Mouse (Mus musculus): ENCODE measurements at regions not wholly inside any gene's neighbourhood (a gene's known extent, or its start where the extent isn't known, plus 50 kb on each side); places are given as distances from the start of the nearest gene placed in this dataset.
A peak's percentile ranks its signal among the peaks of the same experiment; 100 is the strongest.

DNA sequence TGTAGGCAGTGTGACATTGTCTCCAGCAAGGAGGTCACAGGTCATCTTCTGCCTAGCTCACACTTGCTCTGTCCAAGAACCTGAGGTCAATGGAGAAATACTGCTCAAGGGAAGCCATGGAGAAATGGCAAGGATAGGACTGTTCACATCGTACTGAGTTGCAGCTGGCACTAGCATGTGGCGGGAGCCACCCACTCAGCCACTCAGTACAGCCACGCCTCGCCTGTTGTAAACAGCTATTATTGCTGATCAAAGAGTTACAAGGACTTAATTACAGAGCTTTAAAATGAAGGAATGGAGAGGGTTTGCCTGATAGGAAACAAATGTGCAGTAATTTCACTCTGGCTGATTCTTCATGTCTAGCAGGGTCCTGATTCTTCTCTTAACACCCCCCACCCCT lies 64.8 kb downstream of the Dll1 start:
- DNase-seq (ENCODE audit: low read depth, low spot score): no peak

DNA sequence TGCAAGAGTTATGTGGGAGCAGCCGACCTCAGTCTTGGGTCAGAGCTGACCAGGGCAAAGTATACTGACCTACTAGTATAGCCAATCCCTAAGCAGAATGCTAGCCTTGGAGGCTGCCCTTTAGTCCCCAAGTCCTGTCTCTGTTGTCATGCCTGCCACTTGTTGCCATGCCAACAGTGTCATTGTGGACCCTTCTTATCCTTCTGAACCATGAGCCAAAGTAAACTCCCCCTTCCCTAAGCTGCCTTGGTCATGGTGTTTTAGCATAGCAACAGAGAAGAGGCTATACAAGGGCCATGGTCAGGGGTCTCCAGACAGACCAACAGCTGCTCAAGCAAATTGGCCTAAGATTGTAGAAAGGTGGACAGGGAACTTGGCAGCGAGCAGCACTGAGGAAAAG lies 66.2 kb downstream of the Dll1 start:
- DNase-seq (ENCODE audit: low read depth, low spot score): no peak

DNA sequence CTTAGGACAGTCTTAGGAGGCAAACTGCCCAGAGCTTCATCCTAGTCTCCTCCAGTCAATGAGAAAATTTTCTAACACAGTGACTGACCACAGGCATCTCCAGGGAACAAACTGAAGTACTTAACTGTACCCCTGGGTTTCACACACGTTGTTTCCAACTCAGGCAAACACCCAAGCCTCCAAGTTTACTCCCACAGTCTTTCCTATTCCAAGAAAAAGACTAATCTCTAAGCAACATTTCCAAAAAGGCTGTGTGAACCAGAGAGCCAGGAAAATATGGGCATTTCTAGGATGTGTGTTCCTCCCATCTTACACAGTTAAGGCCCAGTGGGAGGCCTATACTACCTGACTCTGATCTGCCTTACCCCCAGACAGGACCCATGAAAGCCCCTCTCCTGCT lies 74.6 kb downstream of the Dll1 start:
- no peak for DNase-seq (ENCODE audit: low read depth, low spot score)

GRCm38 (mm10) chr17:15299743-15300371 lies 76.8 kb downstream of the Dll1 start:
- DNase-seq (ENCODE audit: low read depth, low spot score): no peak

- no peak for DNase-seq (ENCODE audit: low read depth, low spot score)
Observed at GRCm38 (mm10) chr17:15294165-15294585, 82.5 kb downstream of the Dll1 start.

GRCm38 (mm10) chr17:15292490-15293070 lies 84.1 kb downstream of the Dll1 start:
- no peak for DNase-seq (ENCODE audit: low read depth, low spot score)

DNA sequence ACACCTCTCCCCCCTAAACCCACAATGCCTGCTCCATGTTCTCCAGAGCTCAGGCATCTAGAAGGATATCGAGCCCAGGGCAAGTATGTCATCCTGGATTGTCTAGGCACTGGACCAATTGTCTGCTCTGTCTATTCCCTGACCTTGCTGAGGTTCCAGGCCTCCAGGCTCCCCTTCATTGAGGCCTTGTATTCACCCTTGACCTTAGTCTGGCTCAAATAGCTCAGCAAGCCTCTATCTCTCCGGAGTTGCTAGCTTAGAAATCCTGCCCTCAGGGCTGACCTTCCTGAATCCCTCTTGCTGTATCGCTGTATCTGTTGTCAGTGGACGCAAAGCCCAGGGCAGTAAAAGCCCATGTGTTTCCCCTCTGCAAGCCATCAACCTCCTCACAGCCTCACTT lies 85.0 kb downstream of the Dll1 start:
- DNase-seq (ENCODE audit: low read depth, low spot score): no peak

DNA sequence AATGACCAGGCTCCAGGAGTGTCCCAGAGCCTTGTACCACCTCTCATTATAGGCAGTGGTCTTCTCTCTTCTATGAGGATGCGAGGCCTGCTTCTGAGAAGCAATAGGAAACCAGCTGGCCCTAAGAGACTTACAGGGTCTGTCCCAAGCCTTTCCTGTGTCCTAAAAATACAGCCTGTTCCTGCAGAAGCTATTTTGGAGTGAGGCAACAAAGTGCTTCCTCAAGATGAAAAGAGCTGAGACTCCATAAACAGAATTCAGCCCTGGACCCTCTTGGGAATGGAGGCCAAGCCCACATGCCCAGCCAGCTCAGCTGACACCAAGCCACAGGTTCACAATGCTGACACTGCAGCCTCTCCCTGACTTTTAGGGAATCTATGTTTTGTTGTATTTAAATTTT lies 86.3 kb downstream of the Dll1 start:
- DNase-seq (ENCODE audit: low read depth, low spot score): no peak

- no peak for DNase-seq (ENCODE audit: low read depth, low spot score)
Observed at GRCm38 (mm10) chr17:15289062-15289461, 87.6 kb downstream of the Dll1 start.

DNA sequence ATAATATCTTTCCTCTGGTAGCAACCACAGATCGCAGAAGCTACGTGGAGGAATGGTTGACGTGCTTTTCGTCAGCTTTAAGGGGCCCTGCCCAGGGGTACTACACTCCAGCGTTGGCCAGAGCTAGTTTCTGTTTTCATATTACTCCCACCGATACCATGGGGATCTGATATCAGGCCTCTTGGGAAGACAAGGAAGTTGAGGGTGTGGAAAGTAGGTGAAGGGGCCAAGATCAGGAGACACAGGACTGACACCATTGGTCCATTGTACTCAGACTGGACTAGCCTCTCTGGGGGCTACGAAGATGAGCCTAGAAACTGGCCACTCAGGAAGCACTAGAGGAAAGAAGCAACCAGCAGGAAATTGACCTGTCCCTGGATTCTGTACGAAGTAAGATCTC lies 88.0 kb downstream of the Dll1 start:
- DNase-seq (ENCODE audit: low read depth, low spot score): no peak

DNA sequence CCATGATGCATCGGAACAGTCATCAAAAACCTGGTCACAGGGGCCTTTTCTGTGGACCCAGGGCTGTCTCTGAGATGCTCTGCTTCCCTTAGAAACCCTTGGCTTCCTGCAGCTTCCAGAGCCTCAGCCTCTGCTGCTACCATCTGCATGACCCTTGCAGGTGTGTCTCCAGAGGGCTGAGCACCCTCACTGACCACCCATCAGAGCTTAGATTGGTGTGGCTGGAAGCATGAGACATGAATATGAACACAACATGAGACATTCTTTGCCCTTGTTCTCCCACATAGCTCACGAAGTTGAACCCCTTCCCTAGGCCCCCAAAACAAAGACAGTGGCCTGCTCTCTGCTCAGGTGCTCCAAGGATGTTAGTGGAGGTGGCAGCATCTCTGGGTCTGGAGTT lies 90.1 kb downstream of the Dll1 start:
- no peak for DNase-seq (ENCODE audit: low read depth, low spot score)

DNA sequence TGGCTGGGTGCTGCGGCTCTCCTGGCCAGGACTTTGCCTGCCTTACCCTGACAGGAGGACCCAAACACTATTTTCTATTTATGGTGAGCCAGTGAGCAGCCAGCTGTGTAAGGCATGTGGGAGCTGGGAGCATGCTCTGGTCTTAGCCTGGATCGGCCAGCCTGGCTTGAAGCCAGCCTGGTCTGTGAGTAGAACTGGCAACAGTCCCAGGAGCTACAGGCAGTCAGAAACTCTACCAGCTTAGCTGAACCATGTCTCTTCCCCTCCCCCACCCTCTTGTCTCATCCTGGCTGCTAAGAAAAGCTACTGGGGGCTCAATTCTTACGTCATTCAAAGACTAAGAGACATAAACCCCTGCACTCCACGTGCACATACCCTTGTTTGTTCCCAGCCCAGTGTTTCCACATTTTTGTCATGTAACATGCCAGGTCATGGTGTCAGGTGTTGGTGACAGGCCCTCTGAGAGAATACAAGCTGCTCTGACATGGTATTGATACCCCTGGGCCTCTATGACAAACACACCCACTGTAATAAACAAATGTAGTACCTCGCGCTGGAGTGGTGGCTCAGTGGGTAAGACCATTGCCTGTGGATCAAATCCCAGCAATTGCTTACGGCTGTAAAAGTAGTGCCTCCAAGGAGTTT lies 91.2 kb downstream of the Dll1 start:
- DNase-seq (ENCODE audit: low read depth, low spot score): peak; percentile 52

DNA sequence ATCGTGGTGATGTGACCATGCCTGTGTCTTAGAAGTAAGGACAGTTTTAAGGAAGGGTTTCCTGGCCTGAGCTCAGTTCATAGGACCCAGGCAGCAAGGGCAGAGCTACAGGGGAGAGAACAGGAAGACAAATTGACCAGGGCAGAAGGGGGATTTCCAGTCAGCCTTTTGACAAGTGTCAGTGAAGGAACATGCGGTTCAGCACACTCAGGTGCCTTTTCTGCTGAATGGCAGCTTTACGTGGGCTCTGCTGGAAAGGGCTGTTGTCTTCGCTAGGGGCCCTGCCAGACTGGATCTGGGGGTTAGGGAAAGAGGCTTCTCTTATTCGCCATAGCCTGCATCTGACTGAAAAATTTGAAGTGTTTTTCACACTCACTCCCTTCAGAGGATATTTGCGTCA lies 106.8 kb downstream of the Dll1 start:
- no peak for DNase-seq (ENCODE audit: low read depth, low spot score)

GRCm38 (mm10) chr17:15269056-15269612 lies 107.5 kb downstream of the Dll1 start:
- no peak for DNase-seq (ENCODE audit: low read depth, low spot score)

DNA sequence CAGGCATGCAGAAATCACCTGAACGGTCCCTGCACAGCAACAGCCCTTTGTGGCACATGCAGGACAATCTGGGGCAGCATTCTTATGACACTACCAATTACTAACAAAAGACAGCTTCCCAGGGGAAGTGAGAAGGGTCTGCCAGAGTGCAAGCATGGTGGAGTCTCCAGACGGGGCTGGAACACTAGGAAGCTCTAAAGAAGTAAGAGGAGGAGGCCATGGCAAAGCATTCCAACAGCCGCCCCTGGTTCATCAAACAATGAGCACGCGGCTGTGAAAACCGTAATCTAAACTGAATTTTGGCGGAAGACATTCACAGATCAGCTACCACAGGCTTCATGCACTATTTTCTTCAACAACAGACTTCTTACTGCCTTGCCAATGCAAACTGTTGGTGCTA lies 109.0 kb downstream of the Dll1 start:
- no peak for DNase-seq (ENCODE audit: low read depth, low spot score)

DNA sequence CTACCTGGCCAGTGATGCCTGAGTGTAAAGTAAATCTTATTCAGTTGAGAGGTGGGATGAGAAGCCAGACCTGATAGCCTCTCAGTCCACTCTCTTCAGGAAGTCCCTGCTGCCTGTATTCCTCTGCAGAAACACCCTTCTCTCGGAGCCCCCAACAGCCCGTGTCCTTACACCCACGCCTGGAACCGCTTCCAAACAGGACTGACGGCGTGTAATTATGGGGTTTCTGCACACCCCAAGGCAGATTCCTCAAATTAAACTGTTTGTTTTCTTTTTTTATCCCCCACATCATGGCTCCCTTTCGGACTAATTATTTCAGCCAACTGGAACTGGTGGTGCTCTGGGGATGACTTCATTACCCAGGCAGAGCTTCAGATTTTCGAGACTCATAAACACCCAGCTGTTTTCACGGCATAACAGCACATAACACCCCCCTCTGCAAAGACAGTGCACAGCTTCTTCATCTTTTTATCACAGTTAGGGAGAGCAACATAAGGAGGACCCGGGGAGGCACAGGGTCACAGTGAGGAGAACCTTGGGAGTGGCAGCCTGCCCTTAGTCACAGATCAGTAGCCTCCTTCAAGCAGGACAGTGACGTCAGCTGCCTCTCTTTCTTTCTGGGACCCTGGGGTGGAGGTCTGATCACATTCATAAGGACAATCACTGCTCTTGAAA lies 117.1 kb downstream of the Dll1 start:
- DNase-seq (ENCODE audit: low read depth, low spot score): no peak

- no peak for DNase-seq (ENCODE audit: low read depth, low spot score)
Observed at GRCm38 (mm10) chr17:15255874-15256273, 120.8 kb downstream of the Dll1 start.

DNA sequence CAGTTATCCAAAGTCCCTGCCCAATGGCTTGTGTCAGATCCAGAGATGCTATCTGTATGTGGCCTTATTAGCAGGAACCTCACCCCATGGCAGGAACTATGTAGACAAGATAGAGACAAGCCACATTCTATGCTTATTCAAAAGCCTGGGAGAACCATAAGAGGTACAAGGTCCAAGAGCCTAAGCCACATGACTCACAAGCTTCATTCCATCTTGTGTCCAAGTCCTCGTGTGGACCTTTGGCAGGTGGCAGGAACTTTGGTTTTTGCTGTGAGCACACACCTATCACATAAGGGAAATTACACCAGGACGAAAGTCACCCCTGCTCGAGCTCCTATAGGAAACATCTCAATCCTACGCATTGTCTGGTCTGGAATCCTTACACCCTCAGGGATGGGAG lies 122.9 kb downstream of the Dll1 start:
- DNase-seq (ENCODE audit: low read depth, low spot score): no peak

GRCm38 (mm10) chr17:15253271-15253670 lies 123.4 kb downstream of the Dll1 start:
- DNase-seq (ENCODE audit: low read depth, low spot score): no peak

- DNase-seq (ENCODE audit: low read depth, low spot score): no peak
Observed at GRCm38 (mm10) chr17:15252187-15252586, 124.5 kb downstream of the Dll1 start.

GRCm38 (mm10) chr17:15251641-15252040 lies 125.0 kb downstream of the Dll1 start:
- no peak for DNase-seq (ENCODE audit: low read depth, low spot score)

GRCm38 (mm10) chr17:15248417-15248791 lies 128.3 kb downstream of the Dll1 start:
- no peak for DNase-seq (ENCODE audit: low read depth, low spot score)
